Mouse (Mus musculus) ES-CJ7 (cell line): Measurements from ENCODE around the gene Nlrp6.

Source experiments
- DNase-seq: peaks from one replicate; pipeline ENCODE4 v3.0.0; 2011; ENCODE audit warnings: low read depth, low spot score

Gene Nlrp6

DNA sequence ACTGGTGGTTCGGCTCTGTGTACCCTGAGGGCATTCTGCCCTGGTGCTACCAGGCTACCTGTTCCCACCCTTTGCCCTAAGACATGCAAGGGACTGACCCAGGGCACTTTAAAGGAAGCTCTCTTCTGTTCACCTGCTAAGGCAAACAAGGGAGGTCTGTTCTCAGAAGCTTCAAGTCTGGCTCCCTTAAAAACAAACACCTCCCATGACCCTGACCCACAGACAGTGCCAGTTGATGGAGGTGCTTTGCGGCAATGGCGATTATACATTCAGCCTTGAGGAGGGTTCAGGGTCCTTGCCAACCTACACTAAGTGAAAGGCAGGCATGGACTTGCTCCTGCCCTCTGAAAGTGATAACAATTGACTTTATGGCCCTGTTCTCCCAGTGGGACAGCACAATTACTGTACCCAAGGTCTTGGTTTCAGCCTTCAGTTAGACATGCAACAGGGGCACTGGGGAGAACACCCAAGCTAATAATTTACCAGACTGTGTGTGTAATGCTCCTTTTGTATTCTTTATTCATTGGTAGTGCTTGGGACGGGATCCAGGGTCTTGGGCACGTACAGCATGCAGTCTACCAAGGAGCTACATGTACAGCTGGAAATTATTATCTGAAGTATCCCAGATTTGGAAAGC lies 7.7 kb upstream of the Nlrp6 start:
- DNase-seq, result no peak

DNA sequence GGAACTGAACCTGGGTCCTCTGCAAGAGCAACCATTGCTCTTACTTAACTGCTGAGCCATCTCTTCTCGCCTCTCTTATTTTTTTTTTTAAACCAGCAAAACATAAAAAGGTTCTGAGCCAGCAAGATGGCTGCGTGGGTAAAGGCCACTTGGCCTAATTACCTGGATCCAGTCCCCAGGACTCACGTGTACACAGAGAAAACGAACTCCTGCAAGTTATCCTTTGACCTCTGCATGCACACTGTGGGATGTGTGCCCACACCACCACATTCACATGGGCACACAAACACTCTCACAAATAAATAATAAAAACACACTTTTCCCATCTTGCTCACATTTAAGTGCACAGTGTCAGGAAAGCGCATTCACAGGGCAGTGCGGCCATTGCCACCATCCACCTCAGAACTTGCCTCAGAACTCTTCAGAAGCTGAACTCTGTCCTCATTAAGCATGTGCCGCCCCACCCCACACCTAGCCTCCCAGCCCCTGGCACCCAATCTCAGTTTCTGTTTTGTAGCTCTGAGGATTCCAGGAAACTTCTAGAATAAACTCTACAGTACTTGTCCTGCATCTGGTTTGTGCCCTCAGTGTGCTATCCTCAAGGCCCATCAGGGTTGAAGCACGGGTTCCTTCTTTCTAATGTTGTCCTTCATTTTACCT lies 6.5 kb upstream of the Nlrp6 start:
- no peak for DNase-seq

DNA sequence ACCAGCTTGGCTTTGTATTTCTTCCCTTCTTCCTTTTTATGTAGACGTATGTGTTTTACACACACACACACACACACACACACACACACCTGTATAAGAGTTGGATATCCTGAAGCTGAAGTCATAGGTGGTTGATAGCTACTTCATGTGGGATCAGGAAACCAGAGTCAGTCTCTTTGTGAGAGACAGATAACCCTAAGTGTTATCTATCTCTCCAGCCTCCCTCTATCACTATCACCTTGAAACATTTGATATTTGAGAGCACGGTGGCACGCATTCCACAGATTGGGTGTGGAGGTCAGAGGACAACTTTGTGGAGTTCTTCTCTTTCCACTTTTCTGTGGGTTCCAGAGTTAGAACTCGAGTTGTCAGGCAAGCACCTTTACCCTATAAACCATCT lies 791 bp upstream of the Nlrp6 start:
- DNase-seq, result no peak

DNA sequence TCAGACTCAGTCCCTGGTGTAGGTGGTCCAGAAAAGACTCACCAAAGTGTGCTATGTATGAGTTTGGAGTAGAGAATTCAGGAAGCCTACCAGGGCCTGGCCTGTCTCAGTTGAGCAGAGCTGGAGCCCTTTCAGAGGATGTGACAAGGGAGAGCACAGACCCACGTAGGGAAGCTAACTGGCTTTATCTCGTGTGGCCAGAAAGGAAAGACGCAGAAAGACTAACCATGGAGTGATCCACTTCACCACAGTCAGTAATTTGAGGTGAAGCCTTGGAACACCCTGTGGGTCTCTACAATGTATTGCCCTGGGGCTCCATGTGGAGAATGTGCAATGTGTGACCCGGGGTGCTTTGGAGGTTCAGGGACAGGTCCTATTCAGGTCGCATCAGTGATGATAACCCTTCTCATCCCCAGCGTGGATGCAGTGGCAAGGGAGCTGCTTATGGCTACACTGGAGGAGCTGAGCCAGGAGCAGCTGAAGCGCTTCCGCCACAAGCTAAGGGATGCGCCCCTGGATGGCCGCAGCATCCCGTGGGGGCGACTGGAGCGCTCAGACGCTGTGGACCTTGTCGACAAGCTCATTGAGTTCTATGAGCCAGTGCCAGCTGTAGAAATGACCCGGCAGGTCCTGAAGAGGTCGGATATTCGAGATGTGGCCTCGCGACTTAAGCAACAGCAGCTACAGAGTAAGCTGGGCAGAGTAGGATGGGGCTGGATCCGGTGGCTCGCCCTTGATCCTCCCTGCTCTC lies 698 bp downstream of the Nlrp6 start:
- DNase-seq, result no peak

DNA sequence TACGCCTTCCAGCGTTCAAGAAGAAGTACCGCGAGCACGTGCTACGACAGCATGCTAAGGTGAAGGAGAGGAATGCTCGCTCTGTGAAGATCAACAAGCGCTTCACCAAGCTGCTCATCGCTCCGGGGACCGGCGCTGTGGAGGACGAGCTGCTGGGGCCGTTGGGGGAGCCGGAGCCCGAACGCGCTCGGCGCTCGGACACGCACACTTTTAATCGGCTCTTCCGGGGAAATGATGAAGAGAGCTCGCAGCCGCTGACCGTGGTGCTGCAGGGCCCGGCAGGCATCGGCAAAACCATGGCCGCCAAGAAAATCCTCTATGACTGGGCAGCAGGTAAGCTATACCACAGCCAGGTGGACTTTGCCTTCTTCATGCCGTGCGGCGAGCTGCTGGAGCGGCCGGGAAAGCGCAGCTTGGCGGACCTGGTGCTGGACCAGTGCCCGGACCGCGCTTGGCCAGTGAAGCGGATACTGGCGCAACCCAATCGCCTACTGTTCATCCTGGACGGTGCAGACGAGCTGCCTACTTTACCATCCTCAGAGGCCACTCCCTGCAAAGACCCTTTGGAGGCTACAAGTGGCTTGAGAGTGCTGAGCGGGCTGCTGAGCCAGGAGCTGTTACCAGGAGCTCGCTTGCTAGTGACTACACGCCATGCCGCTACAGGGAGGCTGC lies 1.8 kb downstream of the Nlrp6 start:
- peak; percentile 43 for DNase-seq

DNA sequence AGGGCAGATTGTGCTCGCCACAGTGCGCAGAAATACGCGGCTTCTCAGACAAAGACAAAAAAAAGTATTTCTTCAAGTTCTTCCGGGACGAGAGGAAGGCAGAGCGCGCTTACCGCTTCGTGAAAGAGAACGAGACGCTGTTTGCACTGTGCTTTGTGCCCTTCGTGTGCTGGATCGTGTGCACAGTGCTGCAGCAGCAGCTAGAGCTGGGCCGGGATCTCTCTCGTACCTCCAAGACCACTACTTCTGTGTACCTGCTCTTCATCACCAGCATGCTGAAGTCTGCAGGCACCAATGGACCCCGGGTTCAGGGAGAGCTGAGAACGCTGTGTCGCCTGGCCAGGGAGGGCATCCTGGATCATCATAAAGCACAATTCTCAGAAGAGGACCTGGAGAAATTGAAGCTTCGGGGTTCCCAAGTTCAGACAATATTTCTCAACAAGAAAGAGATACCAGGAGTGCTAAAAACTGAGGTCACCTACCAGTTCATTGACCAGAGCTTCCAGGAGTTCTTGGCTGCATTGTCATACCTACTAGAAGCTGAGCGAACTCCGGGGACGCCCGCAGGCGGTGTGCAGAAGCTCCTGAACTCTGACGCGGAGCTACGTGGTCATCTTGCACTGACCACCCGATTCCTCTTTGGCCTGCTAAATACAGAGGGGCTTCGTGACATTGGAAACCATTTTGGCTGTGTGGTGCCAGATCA lies 2.5 kb downstream of the Nlrp6 start:
- no peak for DNase-seq

DNA sequence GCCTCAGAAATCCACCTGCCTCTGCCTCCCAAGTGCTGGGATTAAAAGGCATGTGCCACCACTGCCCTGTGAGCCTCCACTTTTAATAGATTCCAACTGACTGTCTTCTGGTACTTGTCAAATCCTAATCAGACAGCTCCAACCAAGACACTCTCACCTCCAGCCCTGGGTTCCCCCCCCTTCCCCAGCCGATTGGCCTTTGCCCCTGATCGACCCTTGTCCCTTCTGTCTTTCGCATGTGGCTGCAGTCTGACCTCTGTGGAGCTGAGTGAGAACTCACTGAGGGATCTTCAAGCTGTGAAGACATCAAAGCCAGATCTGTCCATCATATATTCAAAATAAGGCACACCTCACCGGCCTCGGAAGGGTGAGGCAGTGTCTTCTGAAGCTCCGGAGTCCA lies 6.5 kb downstream of the Nlrp6 start:
- DNase-seq, result no peak

DNA sequence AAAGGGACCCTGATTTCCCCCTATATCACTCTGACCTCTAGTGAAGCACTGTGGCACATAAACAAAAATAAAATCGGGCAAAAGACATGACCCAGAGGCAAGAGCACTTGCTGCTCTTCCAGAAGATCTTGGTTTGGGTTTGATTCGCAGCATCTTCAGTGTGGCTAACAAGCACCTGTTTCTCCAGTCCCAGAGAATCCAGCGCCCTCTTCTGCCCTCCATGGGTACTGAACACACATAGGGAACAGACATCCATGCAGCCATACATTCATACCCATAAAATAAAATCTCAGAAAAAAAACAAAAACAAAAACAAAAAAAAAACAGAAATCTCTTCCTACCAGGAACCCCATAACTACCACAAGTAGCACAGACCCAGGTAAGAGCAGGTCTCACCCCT lies 17.7 kb downstream of the Nlrp6 start:
- peak; percentile 87 for DNase-seq

DNA sequence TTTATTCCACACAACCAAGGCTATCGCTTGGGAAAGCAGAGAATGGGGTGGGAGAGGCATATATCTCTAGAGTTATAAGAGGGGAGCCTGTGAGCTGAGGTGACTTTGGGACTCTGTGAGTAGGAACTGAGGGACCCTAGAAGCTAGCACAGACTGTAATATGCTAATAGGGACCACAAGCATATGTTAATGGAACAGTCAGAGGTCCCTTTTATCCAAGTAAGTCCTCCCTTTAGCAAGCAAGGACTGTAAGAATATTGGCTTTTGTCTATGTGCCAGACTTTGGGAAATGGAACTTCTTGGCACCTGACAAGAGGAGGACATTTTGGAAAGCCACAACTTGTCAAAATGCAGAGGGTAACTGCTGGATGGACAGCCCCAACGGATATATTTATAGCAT lies 18.2 kb downstream of the Nlrp6 start:
- peak; percentile 79 for DNase-seq

DNA sequence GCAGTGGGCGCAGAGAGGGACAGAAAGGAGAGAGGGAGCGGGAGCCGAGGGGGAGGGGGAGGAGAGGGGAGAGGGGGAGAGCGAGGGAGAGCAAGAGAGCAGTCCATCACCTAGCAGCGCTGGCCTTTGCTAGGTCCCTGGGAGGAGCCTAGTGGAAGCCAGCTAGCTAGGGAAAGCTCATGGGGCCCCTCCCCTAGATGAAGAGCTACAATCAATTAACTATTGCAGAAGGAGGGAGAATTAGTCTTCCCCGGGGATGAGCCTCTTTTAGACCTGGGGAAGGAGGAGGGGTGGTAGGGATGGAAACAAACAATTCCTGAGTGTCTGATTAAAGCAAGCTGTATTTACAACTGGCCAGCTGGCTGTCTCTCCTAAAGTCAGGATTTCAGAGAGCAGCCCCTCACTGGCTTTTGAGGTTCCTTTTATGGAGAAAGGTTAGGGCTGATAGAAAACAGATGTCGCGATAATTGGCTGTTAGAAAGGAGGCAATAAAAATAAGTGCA lies 19.0 kb downstream of the Nlrp6 start:
- DNase-seq, result no peak

DNA sequence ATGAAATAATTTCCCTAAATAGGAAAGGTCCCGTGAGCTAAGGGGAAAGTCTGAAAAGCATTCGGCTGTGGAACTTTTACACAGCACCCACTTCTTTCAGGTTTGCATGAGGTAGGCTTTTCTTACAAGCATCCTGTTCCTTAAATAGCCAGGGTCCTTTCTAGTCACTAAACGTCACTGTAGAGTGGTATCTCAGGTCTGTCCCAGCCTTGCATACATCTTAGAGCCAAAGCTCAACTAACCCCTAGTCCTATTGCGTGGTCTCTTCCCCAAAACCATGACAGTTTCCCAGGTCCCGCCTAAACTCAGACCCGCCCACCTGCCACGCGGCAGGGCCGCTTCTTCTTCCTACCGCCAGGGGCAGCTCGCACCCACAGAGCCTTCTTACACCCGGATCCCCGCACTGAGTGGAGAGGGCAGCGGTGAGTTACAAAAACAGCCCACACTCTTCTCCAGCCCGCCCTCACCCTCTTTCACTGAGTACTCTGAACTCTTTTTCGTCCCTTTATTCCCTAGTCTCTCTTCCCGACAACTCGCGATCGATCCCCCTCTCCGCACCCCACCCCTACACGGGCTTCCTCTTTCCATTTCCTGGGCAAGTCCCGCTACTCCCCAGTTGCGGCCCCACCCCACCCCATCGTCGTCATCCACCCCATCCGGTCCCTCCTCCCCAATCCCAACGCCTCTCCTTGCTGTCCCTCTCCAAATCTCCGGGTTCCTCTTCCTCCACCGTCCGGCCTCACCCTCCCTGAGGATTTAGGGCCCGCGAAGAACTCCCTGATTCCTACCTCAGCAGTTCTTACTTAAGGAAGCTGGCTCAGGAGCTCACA lies 20.7 kb downstream of the Nlrp6 start, which contains the start of gene Pgghg:
TSS of gene Pgghg (plus strand) at position 170 of the 830 bp plus-strand sequence.
- peak; percentile 90 for DNase-seq

DNA sequence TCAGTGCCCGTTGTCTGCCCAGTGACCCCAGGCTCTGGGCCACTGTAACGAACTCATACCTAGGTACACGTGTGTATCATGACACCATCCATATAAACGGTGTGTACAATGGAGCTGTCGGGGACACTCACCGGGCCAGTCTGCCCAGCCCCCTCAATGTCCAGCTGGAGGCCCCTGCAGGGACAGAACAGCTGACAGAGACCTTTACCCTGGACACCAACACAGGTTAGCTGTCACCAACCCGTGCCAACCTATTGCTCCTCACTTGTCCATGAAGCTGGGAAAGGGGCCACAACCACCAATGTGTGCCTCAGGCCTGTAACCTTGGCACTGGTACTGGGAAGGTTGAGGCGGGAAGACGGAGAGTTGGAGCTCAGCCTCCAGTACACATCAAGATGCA lies 21.6 kb downstream of the Nlrp6 start:
- no peak for DNase-seq

DNA sequence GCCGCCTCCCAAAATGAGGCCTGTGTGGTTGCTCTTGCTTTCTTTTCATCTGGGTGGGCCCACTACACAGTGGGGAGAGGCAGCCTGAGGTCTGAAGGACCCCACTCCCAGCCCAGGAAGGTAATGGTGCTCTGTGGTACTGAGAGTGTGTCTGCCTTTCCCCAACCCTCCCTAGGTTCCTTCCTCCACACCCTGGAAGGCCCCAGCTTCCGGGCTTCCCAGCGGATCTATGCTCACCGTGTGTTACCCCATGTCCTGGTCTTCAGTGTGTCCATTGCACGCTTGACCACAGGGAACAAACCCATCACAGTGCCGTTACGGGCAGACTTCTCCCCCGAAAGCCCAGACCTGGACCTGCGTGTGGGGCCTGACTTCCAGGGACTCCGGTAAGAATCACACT lies 22.1 kb downstream of the Nlrp6 start:
- DNase-seq, result no peak

DNA sequence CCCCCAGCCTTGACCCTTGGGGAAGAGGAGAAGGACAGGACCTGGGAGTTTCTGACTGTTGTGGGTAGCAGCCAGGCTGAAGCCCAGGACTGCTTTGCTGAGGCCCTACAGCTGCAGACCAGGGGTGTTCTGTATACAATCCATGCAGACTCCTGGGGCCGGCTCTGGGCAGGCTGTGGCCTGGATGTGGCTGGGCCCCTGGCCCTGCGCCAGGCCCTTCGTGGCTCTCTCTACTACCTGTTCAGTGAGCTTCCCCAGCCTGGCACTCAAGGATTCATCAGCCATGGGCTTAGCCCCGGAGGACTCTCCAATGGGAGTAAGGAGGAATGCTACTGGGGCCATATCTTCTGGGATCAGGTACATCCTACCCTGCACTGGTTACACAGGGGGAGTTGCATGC lies 22.7 kb downstream of the Nlrp6 start:
- no peak for DNase-seq

DNA sequence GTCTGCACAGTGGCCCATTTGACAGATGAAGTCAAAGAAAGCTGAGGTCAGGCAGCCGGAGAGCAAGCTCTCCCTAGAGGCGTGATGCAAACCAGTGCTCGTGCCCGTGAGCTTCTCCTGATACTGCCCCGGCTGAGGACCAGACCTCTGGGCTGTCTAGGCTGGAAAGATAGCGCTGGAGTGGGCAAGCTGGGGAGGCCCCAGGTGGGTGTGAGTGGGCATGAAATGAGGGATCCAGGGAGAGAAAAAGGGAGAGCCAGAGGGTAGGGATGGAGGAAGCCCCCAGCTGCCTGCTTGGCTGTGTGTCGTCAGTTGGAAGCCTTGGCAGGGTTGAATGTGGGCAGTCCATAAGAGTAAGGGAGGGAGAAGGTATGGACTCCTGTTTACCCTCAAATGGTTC lies 23.5 kb downstream of the Nlrp6 start:
- no peak for DNase-seq

DNA sequence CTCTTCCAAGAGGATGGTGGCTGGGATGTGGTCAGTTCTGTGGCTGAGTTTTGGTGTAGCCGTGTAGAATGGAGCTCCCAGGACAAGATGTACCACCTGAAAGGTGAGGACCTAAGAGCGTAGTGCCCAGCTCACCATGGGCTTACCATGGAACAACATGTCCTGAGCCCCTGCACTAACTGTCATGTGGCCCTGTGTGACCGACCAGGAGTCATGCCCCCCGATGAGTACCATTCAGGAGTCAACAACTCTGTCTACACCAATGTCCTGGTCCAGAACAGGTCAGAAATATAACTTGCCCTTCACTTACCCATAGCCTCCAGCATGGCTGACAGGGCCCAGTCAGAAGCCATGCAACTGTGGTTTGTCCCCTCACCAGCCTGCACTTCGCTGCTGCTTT lies 24.5 kb downstream of the Nlrp6 start:
- DNase-seq, result no peak

DNA sequence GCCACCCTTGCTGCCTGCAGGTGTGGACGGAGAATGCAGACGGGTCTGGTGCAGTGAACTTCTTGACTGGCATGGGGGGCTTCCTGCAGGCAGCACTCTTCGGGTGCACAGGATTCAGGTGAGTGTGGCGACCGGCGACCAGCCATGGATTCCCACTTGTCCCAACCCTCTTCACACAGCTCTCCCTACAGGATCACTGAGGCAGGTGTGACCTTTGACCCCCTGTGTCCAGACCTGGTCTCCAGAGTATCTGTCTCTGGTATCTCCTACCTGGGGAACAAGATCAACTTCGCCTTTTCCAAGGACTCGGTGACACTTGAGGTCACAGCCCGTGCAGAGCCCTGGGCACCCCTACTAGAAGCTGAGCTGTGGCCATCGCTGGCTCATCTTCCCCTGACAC lies 25.6 kb downstream of the Nlrp6 start:
- DNase-seq, result no peak

DNA sequence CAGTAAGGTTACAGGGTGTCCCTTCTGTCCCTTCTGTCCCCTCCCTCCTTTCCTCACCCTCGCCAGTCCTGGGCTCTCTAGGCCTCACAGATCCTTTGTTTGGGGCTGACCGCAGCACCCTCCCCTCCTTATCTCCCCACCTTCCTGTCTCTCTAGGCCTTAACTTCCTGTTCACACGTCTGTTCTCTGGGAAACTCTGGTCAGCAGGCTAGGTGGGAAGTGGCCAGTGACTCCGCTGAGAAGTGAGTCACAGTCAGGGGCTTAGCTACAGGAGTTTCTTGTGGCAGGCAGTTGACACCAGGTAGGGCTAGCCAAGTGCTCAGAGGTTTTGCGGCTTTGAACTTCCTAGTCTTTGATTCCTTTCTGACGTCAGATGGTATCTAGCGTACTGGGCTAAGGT lies 26.3 kb downstream of the Nlrp6 start:
- DNase-seq, result no peak

DNA sequence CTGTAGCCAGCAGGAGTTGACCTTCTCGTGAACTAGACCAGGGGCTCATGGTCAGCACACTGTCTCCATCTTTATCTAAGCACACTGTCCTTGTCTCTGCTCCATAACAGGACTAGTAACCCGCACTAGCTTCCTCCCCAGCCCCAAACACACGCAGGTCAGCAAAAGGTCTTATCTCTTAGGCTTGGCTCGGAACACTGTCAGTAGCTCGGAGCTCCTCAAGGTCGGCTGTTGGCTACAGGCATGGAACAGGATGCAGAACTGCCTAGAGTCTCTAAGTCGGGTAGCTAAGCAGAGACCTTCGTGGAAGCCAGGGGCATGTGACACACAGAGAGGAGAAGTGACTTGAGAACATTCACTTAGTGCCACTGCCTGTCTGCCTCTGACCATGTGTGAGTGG lies 27.5 kb downstream of the Nlrp6 start:
- no peak for DNase-seq

DNA sequence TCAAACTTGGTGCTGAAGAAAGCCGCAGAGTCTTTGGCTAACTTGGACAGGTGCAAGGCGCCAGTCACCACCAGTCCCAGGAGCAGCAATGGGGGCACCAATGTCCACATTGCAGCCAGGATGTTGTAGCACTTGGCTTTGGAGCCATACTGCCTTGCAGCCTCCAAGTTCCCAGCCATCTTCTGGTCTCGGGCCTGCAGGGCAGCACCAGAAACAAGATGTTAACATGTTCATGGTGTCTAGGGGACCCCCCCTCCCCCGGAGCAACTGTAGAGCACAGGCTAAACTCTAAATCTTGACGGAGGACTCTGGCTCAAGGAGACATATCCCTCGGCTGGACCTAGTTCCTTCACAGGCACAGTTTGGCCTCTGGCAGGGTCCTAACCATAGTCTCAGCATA lies 28.6 kb downstream of the Nlrp6 start:
- no peak for DNase-seq
